Mouse (Mus musculus): ENCODE measurements around the gene Trim17.

- no peak for TF ChIP-seq CTCF (IDR thresholded peaks at IDR 0.05; ENCODE audit: low read depth, low read length)
- TF ChIP-seq GATA1 (IDR thresholded peaks at IDR 0.05; ENCODE audit: borderline replicate concordance, low read length): no peak
- TF ChIP-seq GATA2 (IDR thresholded peaks at IDR 0.05; ENCODE audit: borderline replicate concordance, low read depth, low read length): no peak
- no peak for TF ChIP-seq TAL1 (conservative IDR thresholded peaks at IDR 0.05; ENCODE audit: low read depth, low read length)
These were observed 24.2 kb upstream of the Trim17 start for GRCm38 (mm10) chr11:58930254-58930653.
